Mouse (Mus musculus): ENCODE results near the gene Snx22. TPM values are rescaled to one million over a fixed set of nuclear protein-coding genes. Genes with fewer than 3 reads are reported as not detected.
A peak's percentile ranks its signal among the peaks of the same experiment; 100 is the strongest.

The Snx22 gene
- total and polyA plus RNA-seq, 3 experiments, result 0.43 to 10.1 TPM; not detected in 1

DNA sequence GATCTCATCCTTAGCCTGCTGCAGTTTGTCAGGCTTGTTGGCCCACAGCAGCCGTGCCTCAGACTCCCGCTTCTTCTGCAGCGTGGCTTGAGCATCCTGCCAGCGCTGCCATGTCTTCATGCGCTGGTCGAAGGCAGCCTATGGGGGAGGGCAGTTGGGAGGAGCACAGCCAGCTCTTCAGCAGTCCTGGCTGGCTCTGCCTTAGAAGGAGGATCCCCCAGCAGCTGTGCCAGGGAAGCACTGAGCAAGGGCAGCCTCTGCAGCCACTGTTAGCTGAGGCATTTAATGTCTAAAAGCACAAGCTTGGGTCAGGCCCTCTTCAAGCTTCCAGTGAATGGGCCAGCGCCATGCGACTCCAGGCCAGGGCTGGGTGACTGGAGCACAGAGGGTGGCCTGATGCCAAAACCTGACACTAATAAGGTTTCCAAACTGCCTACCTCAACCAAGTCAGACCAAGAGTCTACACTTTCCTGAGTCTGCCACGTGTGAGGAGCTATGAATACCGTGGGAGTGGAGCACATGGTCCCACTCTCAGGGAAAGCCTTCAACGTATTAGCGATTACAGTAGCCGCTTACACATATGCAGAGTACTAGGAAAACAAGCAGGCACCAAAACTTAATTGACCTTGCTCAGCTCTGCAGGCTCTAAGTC lies 21.2 kb upstream of the Snx22 start:
- H3K36me3 ChIP-seq (ENCODE audit: control insufficient read depth in 1 of 2, insufficient read depth in 2 of 2, low read length in 2 of 2), result peaks cover 0 to 10% of the 10 kb centered on the region in 2 experiments; a peak in 2 of 4 replicates
- H3K9ac ChIP-seq (ENCODE audit: control insufficient read depth, low read depth, low read length, poor library complexity, severe bottlenecking), result no peak overlapping the region
- no peaks in the 10 kb centered on the region for H3K9me3 ChIP-seq (replicated peaks; ENCODE audit: insufficient read depth, low read length)
- H3K27ac ChIP-seq (ENCODE audit: control insufficient read depth, low read depth, low read length), result no peak overlapping the region
- H3K79me2 ChIP-seq (ENCODE audit: control insufficient read depth, insufficient read depth, low read length, poor library complexity), result no peaks in the 10 kb centered on the region
- no peak overlapping the region for H3K4me3 ChIP-seq (ENCODE audit: control insufficient read depth in 1 of 2, insufficient read depth in 1 of 2, low read depth in 2 of 2, low read length in 2 of 2)
- no peaks in the 10 kb centered on the region for H3K4me1 ChIP-seq (ENCODE audit: control insufficient read depth in 1 of 2, insufficient read depth in 2 of 2, low read length in 2 of 2)
- H3K27me3 ChIP-seq (ENCODE audit: control insufficient read depth in 1 of 2, insufficient read depth in 2 of 2, low read length in 2 of 2), result no peaks in the 10 kb centered on the region
- no peak for TF ChIP-seq NELFE (IDR thresholded peaks at IDR 0.05; ENCODE audit: low read depth, low read length)
- no peak for TF ChIP-seq MAX (IDR thresholded peaks at IDR 0.05; ENCODE audit: low read length)
- no peak for TF ChIP-seq ELF1 (IDR thresholded peaks at IDR 0.05; ENCODE audit: low read depth, low read length)
- TF ChIP-seq GABPA (IDR thresholded peaks at IDR 0.05; ENCODE audit: low read depth, low read length), result no peak
- TF ChIP-seq RAD21 (IDR thresholded peaks at IDR 0.05; ENCODE audit: low read depth, low read length), result no peak
- TF ChIP-seq MAZ (IDR thresholded peaks at IDR 0.05; ENCODE audit: low read depth, low read length), result no peak
- TF ChIP-seq TCF12 (IDR thresholded peaks at IDR 0.05; ENCODE audit: low read depth, low read length), result no peak
- TF ChIP-seq TBP (IDR thresholded peaks at IDR 0.05; ENCODE audit: low read depth, low read length), result no peak
- no peak for TF ChIP-seq MXI1 (IDR thresholded peaks at IDR 0.05; ENCODE audit: low read depth, low read length)
- TF ChIP-seq USF2 (IDR thresholded peaks at IDR 0.05; ENCODE audit: borderline replicate concordance in 1 of 2, insufficient read depth in 1 of 2, low read depth in 1 of 2, low read length in 2 of 2), result no peak
- no peak for TF ChIP-seq CHD1 (IDR thresholded peaks at IDR 0.05; ENCODE audit: low read depth, low read length)
- no peak for TF ChIP-seq ZC3H11A (IDR thresholded peaks at IDR 0.05; ENCODE audit: low read depth, low read length)
- no peak for TF ChIP-seq EP300 (IDR thresholded peaks at IDR 0.05; ENCODE audit: low read depth in 1 of 2, low read length in 2 of 2)
- no peak for TF ChIP-seq POLR2AphosphoS5 (IDR thresholded peaks at IDR 0.05; ENCODE audit: borderline replicate concordance, low read depth, low read length)
- no peak for TF ChIP-seq MYB (IDR thresholded peaks at IDR 0.05; ENCODE audit: low read depth, low read length)
- TF ChIP-seq RCOR1 (IDR thresholded peaks at IDR 0.05; ENCODE audit: low read depth, low read length), result no peak
- DNase-seq (ENCODE audit: low read depth, low spot score), result no peak

DNA sequence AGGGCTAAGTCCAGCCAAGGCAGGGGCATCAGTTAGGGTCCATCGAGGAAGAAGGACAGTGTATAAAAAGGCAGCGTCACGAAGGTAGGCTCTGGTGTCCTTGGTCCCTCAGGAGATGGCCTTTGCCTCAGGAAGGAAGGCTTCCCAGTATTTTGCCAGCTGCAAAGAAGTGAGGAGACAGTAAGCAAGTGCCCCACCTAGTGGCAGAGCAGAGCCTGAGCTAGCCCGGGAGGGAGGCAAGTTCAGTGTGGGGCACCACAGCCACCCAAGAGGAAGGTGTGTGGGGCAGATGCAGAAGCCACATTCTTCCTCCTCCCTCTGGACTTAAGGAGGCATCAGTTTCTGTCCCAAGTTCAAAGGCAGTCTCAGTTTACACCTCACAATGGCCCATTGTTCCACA lies 18.9 kb upstream of the Snx22 start:
- no peaks in the 10 kb centered on the region; a peak in 1 of 4 replicates for H3K36me3 ChIP-seq (ENCODE audit: control insufficient read depth in 1 of 2, insufficient read depth in 2 of 2, low read length in 2 of 2)
- H3K27ac ChIP-seq (ENCODE audit: control insufficient read depth, low read depth, low read length), result no peak overlapping the region
- H3K27me3 ChIP-seq (ENCODE audit: control insufficient read depth in 1 of 2, insufficient read depth in 2 of 2, low read length in 2 of 2), result no peaks in the 10 kb centered on the region
- no peaks in the 10 kb centered on the region for H3K79me2 ChIP-seq (ENCODE audit: control insufficient read depth, insufficient read depth, low read length, poor library complexity)
- H3K9me3 ChIP-seq (replicated peaks; ENCODE audit: insufficient read depth, low read length), result no peaks in the 10 kb centered on the region
- no peak overlapping the region for H3K4me3 ChIP-seq (ENCODE audit: control insufficient read depth in 1 of 2, insufficient read depth in 1 of 2, low read depth in 2 of 2, low read length in 2 of 2)
- peak; percentile 57 for DNase-seq (ENCODE audit: low read depth, low spot score)
- no peaks in the 10 kb centered on the region for H3K4me1 ChIP-seq (ENCODE audit: control insufficient read depth in 1 of 2, insufficient read depth in 2 of 2, low read length in 2 of 2)
- no peak overlapping the region for H3K9ac ChIP-seq (ENCODE audit: control insufficient read depth, low read depth, low read length, poor library complexity, severe bottlenecking)
- TF ChIP-seq CTCF (IDR thresholded peaks at IDR 0.05 in 2 of 3, conservative IDR thresholded peaks at IDR 0.05 in 1 of 3; ENCODE audit: control insufficient read depth in 1 of 3, insufficient read depth in 1 of 3, low read depth in 2 of 3, low read length in 3 of 3, poor library complexity in 1 of 3, severe bottlenecking in 1 of 3), result peak; percentile 73 to 82 (median 79); a peak in 5 of 6 replicates
- TF ChIP-seq TAL1 (IDR thresholded peaks at IDR 0.05; ENCODE audit: low read length), result no peak
- TF ChIP-seq EP300 (IDR thresholded peaks at IDR 0.05; ENCODE audit: low read depth in 1 of 2, low read length in 2 of 2), result no peak
- TF ChIP-seq ZMIZ1 (IDR thresholded peaks at IDR 0.05; ENCODE audit: low read depth, low read length), result no peak
- no peak for TF ChIP-seq USF2 (IDR thresholded peaks at IDR 0.05; ENCODE audit: borderline replicate concordance in 1 of 2, insufficient read depth in 1 of 2, low read depth in 1 of 2, low read length in 2 of 2)
- TF ChIP-seq MEF2A (IDR thresholded peaks at IDR 0.05; ENCODE audit: extremely low read depth, insufficient replicate concordance, low read depth, low read length, poor library complexity, severe bottlenecking), result no peak
- TF ChIP-seq SIN3A (IDR thresholded peaks at IDR 0.05; ENCODE audit: low read length), result no peak
- TF ChIP-seq NELFE (IDR thresholded peaks at IDR 0.05; ENCODE audit: low read depth, low read length), result no peak
- no peak for TF ChIP-seq CHD1 (IDR thresholded peaks at IDR 0.05; ENCODE audit: low read depth, low read length)
- no peak for TF ChIP-seq GATA1 (IDR thresholded peaks at IDR 0.05; ENCODE audit: low read depth, low read length)
- TF ChIP-seq SMC3 (IDR thresholded peaks at IDR 0.05; ENCODE audit: low read depth, low read length), result peak; percentile 72
- TF ChIP-seq TBP (IDR thresholded peaks at IDR 0.05; ENCODE audit: low read depth, low read length), result no peak
- no peak for TF ChIP-seq MAX (IDR thresholded peaks at IDR 0.05; ENCODE audit: low read length)
- no peak for TF ChIP-seq E2F4 (IDR thresholded peaks at IDR 0.05; ENCODE audit: borderline replicate concordance, low read depth, low read length)
- TF ChIP-seq ZKSCAN1 (IDR thresholded peaks at IDR 0.05; ENCODE audit: low read depth, low read length), result no peak
- no peak for TF ChIP-seq POLR2AphosphoS5 (IDR thresholded peaks at IDR 0.05; ENCODE audit: borderline replicate concordance, low read depth, low read length)
- no peak for TF ChIP-seq MYB (IDR thresholded peaks at IDR 0.05; ENCODE audit: low read depth, low read length)
- no peak for TF ChIP-seq HCFC1 (IDR thresholded peaks at IDR 0.05; ENCODE audit: low read depth, low read length)
- TF ChIP-seq ZNF384 (IDR thresholded peaks at IDR 0.05; ENCODE audit: low read depth, low read length), result no peak
- no peak for TF ChIP-seq MYC (IDR thresholded peaks at IDR 0.05; ENCODE audit: low read depth, low read length)
- no peak for TF ChIP-seq TCF12 (IDR thresholded peaks at IDR 0.05; ENCODE audit: low read depth, low read length)
- no peak for TF ChIP-seq POLR2A (IDR thresholded peaks at IDR 0.05; ENCODE audit: control insufficient read depth in 1 of 2, insufficient read depth in 1 of 2, low read depth in 1 of 2, low read length in 2 of 2, poor library complexity in 1 of 2)
- peak; percentile 59 for TF ChIP-seq RAD21 (IDR thresholded peaks at IDR 0.05; ENCODE audit: low read depth, low read length)
- no peak for TF ChIP-seq MXI1 (IDR thresholded peaks at IDR 0.05; ENCODE audit: low read depth, low read length)
- TF ChIP-seq GABPA (IDR thresholded peaks at IDR 0.05; ENCODE audit: low read depth, low read length), result no peak

Data from MEL (cell line).